Mouse (Mus musculus) ES-Bruce4 (cell line): Measurements from ENCODE around the gene Ulbp1.

Source experiments
- CTCF ChIP-seq: IDR thresholded peaks from one replicate; pipeline ENCODE4 v1.8.1; 2011; ENCODE audit warnings: low read depth, low read length
- EP300 ChIP-seq: IDR thresholded peaks from 2 replicates; pipeline ENCODE4 v1.6.1; 2011; ENCODE audit warnings: low read depth, low read length; ENCODE audit not compliant: insufficient read depth
- POLR2A ChIP-seq: IDR thresholded peaks from one replicate; pipeline ENCODE4 v1.8.1; 2011; ENCODE audit warnings: low read length; ENCODE audit not compliant: insufficient read depth

DNA sequence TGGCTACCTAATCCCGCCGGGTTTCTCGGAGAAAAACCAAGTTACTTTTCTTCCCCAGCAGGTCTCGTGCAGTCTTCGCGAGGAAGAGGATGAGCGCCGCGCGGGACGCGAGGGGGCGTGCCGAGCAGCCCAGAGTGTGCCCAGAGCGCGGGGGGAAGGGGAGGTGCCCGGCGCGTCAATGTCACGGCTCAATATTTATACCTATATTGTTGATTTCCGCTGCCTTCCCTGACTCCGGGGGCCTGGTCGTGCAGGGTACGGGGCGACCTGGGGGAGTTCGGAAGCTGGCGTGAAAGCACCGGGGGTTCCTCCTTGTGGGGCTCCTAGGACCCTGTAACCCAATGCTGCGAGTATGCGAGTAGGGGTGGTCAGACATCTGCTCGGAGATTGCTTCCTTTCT lies 82.3 kb downstream of the Ulbp1 start:
- TF ChIP-seq POLR2A: no peak
- no peak for TF ChIP-seq EP300
- TF ChIP-seq CTCF: no peak
